Mouse (Mus musculus): ENCODE measurements around the gene Osbpl2.

- TF ChIP-seq TAL1 (conservative IDR thresholded peaks at IDR 0.05; ENCODE audit: low read depth, low read length) (no peak), CTCF (IDR thresholded peaks at IDR 0.05; ENCODE audit: low read depth, low read length) (no peak)
These were observed 53.0 kb downstream of the Osbpl2 start for GRCm38 (mm10) chr2:180172152-180172551.

All from G1E (cell line).